Mouse (Mus musculus): Measurements from ENCODE around the gene Usp21. TPM values are rescaled to one million over a fixed set of nuclear protein-coding genes. Genes with fewer than 3 reads are reported as not detected.
"Not testable (repeated sequence)": the region's sequence is repeated elsewhere in the genome, so short reads cannot be mapped to it uniquely, and the experiment has no call there.

The Usp21 gene
- polyA plus RNA-seq (2015; fragmentation: Nextera tagmentation; extraction: Ambion mirVana) = 122 and 125 TPM in 2 replicates

- ATAC-seq = peak; percentile 97
- Histone ChIP-seq H3K27me3 (no peaks in the 10 kb centered on the region), H3K4me3 (peak within 1 kb of the TSS; percentile 80), H3K9me3 (replicated peaks) (no peaks in the 10 kb centered on the region), H3K36me3 (ENCODE audit: poor library complexity, severe bottlenecking) (peaks cover 64% of the 10 kb centered on the region), H3K9ac (peak within 1 kb of the TSS; percentile 96), H3K4me2 (peak within 1 kb of the TSS; percentile 70), H3K27ac (peak within 1 kb of the TSS; percentile 94), H3K4me1 (peaks cover 29% of the 10 kb centered on the region)
- under 1% methylated on average over 49 of the region's 49 CpGs for WGBS
Measured at GRCm38 (mm10) chr1:171287136-171288081, at the start of gene Usp21. Usp21 (minus strand) TSS chr1:171287991.

GRCm38 (mm10) chr1:171330216-171330560, 42.4 kb upstream of the Usp21 start:
- no peak for ATAC-seq
- Histone ChIP-seq H3K4me2 (peak overlapping the region; percentile 87), H3K9ac (peak overlapping the region; percentile 88), H3K36me3 (ENCODE audit: poor library complexity, severe bottlenecking) (peaks cover 12% of the 10 kb centered on the region), H3K9me3 (replicated peaks) (no peaks in the 10 kb centered on the region), H3K4me1 (peaks cover 62% of the 10 kb centered on the region), H3K4me3 (peak overlapping the region; percentile 83), H3K27ac (peak overlapping the region; percentile 99), H3K27me3 (no peaks in the 10 kb centered on the region)
- WGBS = 0% methylated on average over 4 of the region's 4 CpGs

GRCm38 (mm10) chr1:171329433-171330215, 41.8 kb upstream of the Usp21 start:
- peaks cover 15% of the 10 kb centered on the region for H3K36me3 ChIP-seq (ENCODE audit: poor library complexity, severe bottlenecking)
- peak overlapping the region; percentile 87 for H3K4me2 ChIP-seq
- H3K9me3 ChIP-seq (replicated peaks) = no peaks in the 10 kb centered on the region
- no peaks in the 10 kb centered on the region for H3K27me3 ChIP-seq
- peak overlapping the region; percentile 83 for H3K4me3 ChIP-seq
- peak overlapping the region; percentile 99 for H3K27ac ChIP-seq
- ATAC-seq = peak; percentile 90
- peak overlapping the region; percentile 88 for H3K9ac ChIP-seq
- peaks cover 62% of the 10 kb centered on the region for H3K4me1 ChIP-seq
- 2% methylated on average over 37 of the region's 61 CpGs for WGBS

- Histone ChIP-seq H3K4me2 (peak within 1 kb of the TSS; percentile 87), H3K9me3 (replicated peaks) (no peaks in the 10 kb centered on the region), H3K4me3 (peak within 1 kb of the TSS; percentile 83), H3K27me3 (no peaks in the 10 kb centered on the region), H3K27ac (peak within 1 kb of the TSS; percentile 99), H3K36me3 (ENCODE audit: poor library complexity, severe bottlenecking) (peaks cover 12% of the 10 kb centered on the region), H3K4me1 (peaks cover 61% of the 10 kb centered on the region), H3K9ac (peak within 1 kb of the TSS; percentile 88)
- peak; percentile 96 for ATAC-seq
- WGBS = under 1% methylated on average over 38 of the region's 48 CpGs
Measured at GRCm38 (mm10) chr1:171328839-171329432, 41.1 kb upstream of the Usp21 start, which contains the start of gene Dedd. Dedd (plus strand) TSS chr1:171329145.

GRCm38 (mm10) chr1:171328244-171328643, 40.5 kb upstream of the Usp21 start:
- WGBS = 40% methylated on average over 9 of the region's 9 CpGs
- no peak for ATAC-seq

GRCm38 (mm10) chr1:171326588-171326987, 38.8 kb upstream of the Usp21 start:
- H3K9me3 ChIP-seq (replicated peaks); ATAC-seq; H3K36me3 ChIP-seq (ENCODE audit: poor library complexity, severe bottlenecking); H3K27me3 ChIP-seq; H3K9ac ChIP-seq; H3K4me3 ChIP-seq; H3K4me2 ChIP-seq; H3K27ac ChIP-seq: not testable (repeated sequence)
- H3K4me1 ChIP-seq = peaks cover 41% of the 10 kb centered on the region
- WGBS = 95% methylated on average over 4 of the region's 4 CpGs

More at GRCm38 (mm10) chr1:171328244-171328643, 40.5 kb upstream of the Usp21 start:
- peaks cover 8% of the 10 kb centered on the region; the same call in 1 of the 2 replicates for H3K36me3 ChIP-seq (ENCODE audit: poor library complexity, severe bottlenecking)
- H3K9me3 ChIP-seq (replicated peaks) = no peaks in the 10 kb centered on the region
- H3K9ac ChIP-seq = peak overlapping the region; percentile 88
- H3K27ac ChIP-seq = peak overlapping the region; percentile 99
- peak overlapping the region; percentile 83 for H3K4me3 ChIP-seq
- peaks cover 55% of the 10 kb centered on the region for H3K4me1 ChIP-seq
- H3K4me2 ChIP-seq = peak overlapping the region; percentile 87
- no peaks in the 10 kb centered on the region for H3K27me3 ChIP-seq

- H3K4me1 ChIP-seq = peaks cover 30% of the 10 kb centered on the region
- H3K36me3 ChIP-seq (ENCODE audit: poor library complexity, severe bottlenecking) = 0 out of 2 replicates have a peak, but pooled peaks cover 8% of the 10 kb centered on the region
- no peak for ATAC-seq
- H3K9ac ChIP-seq = no peak overlapping the region
- WGBS = 89% methylated on average over 2 of the region's 2 CpGs
- no peaks in the 10 kb centered on the region for H3K27me3 ChIP-seq
- no peak overlapping the region for H3K4me3 ChIP-seq
- H3K27ac ChIP-seq = no peak overlapping the region
- H3K9me3 ChIP-seq (replicated peaks) = no peaks in the 10 kb centered on the region
- H3K4me2 ChIP-seq = no peak overlapping the region
Measured at GRCm38 (mm10) chr1:171325571-171325970, 37.8 kb upstream of the Usp21 start.

GRCm38 (mm10) chr1:171322012-171322411, 34.2 kb upstream of the Usp21 start:
- H3K9me3 ChIP-seq (replicated peaks) = no peaks in the 10 kb centered on the region
- no peak overlapping the region for H3K27ac ChIP-seq
- 0 out of 2 replicates have a peak, but pooled peaks cover 8% of the 10 kb centered on the region for H3K36me3 ChIP-seq (ENCODE audit: poor library complexity, severe bottlenecking)
- H3K4me2 ChIP-seq = no peak overlapping the region
- peaks cover 8% of the 10 kb centered on the region; the same call in 1 of the 2 replicates for H3K4me1 ChIP-seq
- WGBS = 74% methylated on average over 1 of the region's 1 CpGs
- no peak overlapping the region for H3K9ac ChIP-seq
- ATAC-seq = no peak
- no peaks in the 10 kb centered on the region for H3K27me3 ChIP-seq
- H3K4me3 ChIP-seq = no peak overlapping the region

GRCm38 (mm10) chr1:171321415-171321814, 33.6 kb upstream of the Usp21 start:
- Histone ChIP-seq H3K9me3 (replicated peaks) (no peaks in the 10 kb centered on the region), H3K4me3 (no peak overlapping the region), H3K27me3 (no peaks in the 10 kb centered on the region), H3K36me3 (ENCODE audit: poor library complexity, severe bottlenecking) (0 out of 2 replicates have a peak, but pooled peaks cover 8% of the 10 kb centered on the region), H3K4me2 (no peak overlapping the region), H3K27ac (no peak overlapping the region), H3K9ac (no peak overlapping the region), H3K4me1 (peaks cover 8% of the 10 kb centered on the region; the same call in 1 of the 2 replicates)
- no peak for ATAC-seq

GRCm38 (mm10) chr1:171320151-171320550, 32.4 kb upstream of the Usp21 start:
- H3K9ac ChIP-seq = no peak overlapping the region
- no peaks in the 10 kb centered on the region for H3K9me3 ChIP-seq (replicated peaks)
- WGBS = 9% methylated on average over 5 of the region's 5 CpGs
- H3K4me3 ChIP-seq = no peak overlapping the region
- H3K27me3 ChIP-seq = no peaks in the 10 kb centered on the region
- ATAC-seq = no peak
- 0 out of 2 replicates have a peak, but pooled peaks cover 3% of the 10 kb centered on the region for H3K36me3 ChIP-seq (ENCODE audit: poor library complexity, severe bottlenecking)
- H3K4me2 ChIP-seq = no peak overlapping the region
- H3K4me1 ChIP-seq = no peaks in the 10 kb centered on the region
- no peak overlapping the region for H3K27ac ChIP-seq

GRCm38 (mm10) chr1:171319748-171320147, 32.0 kb upstream of the Usp21 start:
- no peak overlapping the region for H3K9ac ChIP-seq
- H3K4me1 ChIP-seq = no peaks in the 10 kb centered on the region
- 7% methylated on average over 7 of the region's 7 CpGs for WGBS
- 0 out of 2 replicates have a peak, but pooled peaks cover under 1% of the 10 kb centered on the region for H3K36me3 ChIP-seq (ENCODE audit: poor library complexity, severe bottlenecking)
- H3K4me2 ChIP-seq = no peak overlapping the region
- H3K4me3 ChIP-seq = no peak overlapping the region
- ATAC-seq = no peak
- H3K27me3 ChIP-seq = no peaks in the 10 kb centered on the region
- no peak overlapping the region for H3K27ac ChIP-seq
- H3K9me3 ChIP-seq (replicated peaks) = no peaks in the 10 kb centered on the region
